Mouse (Mus musculus) megakaryocyte, embryonic 14.5 days (primary cell): ENCODE measurements around the gene Ptpn22.

ENCODE experiments used
- FLI1 ChIP-seq: IDR thresholded peaks from 2 replicates; pipeline ENCODE4 v1.6.1; 2012; ENCODE audit warnings: low read length, inconsistent platforms, mixed read lengths
- GATA1 ChIP-seq: IDR thresholded peaks from 3 replicates; pipeline ENCODE4 v1.6.1; 2012; ENCODE audit warnings: mixed read lengths, low read length, inconsistent platforms, borderline replicate concordance

DNA sequence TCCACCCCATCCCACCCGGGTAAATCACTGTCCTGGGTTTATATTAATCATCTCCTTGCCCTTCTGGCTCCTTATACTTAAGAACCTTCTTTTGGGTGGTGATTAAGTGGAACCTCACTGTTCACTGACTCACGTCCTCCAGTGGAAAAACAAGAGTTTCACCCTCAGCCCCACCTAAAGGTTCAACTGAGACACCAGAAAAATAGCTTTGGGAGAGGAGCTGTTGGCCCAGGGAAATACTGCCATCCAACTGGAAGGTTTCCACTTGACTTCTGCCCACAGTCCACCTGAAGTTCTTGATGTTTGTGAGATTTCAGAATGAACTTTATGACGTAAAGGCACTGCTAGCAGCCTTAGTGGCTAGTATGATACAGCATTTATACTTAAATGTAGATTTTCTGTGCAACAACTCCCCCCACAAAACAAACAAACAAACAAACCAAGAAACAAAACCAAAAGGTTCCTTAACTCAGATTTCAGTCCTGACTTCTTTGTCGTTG, 3.2 kb downstream of the Ptpn22 start:
- TF ChIP-seq FLI1 (no peak), GATA1 (no peak)
